14 mouse cellular contexts compared by ENCODE assay signal in genomic region chr11:60939487-60939886, GRCm38 (mm10). TPM values are rescaled to one million over a fixed set of nuclear protein-coding genes. Genes with fewer than 3 reads are reported as not detected.
DNase-seq lines count a peak whose midpoint lies in the region; ATAC-seq and TF ChIP-seq lines count a peak whose summit lies in the region.
"Had no signal": no experiment of that assay in that cellular context is flagged by ENCODE, and none has a peak within 500 bp of the region (broad histone marks: within the 10 kb centered on the region; RNA-seq: fewer than 3 reads in every experiment).

No protein-coding gene starts in this region.

- intact Hi-C loops in heart, postnatal 36 days (cut with DNase I) = loop anchor here (10.0 kb wide), 1 partner anchor 325 kb away; the partner anchor contains the start of gene Aldh3a2

- peak; percentile 47 to 48 for DNase-seq in cerebellum, postnatal 10 days
- DNase-seq in cerebellum, adult 9-11 months = no peak
- DNase-seq in lung, adult 18-20 months = peak; percentile 38 to 70
- no peak for DNase-seq in lung, adult 2 months
- peak; percentile 70 to 72 for DNase-seq in heart, adult 9 months (ENCODE audit: low spot score in 2 of 2)
- DNase-seq in heart, postnatal 36 days = peak; percentile 33 to 57
- DNase-seq in stomach, postnatal 0 days (ENCODE audit: low spot score) = no peak
- DNase-seq: cerebellum, postnatal 14 days; right cerebral cortex, postnatal 4 days; thymus, postnatal 14 days had no signal

- H3K27me3 ChIP-seq in stomach, postnatal 0 days (ENCODE audit: control insufficient read depth, insufficient read depth, low read length) = no peaks in the 10 kb centered on the region
- H3K27me3 ChIP-seq in hindbrain, embryonic 12.5 days = no peaks in the 10 kb centered on the region
- H3K27me3 ChIP-seq: CH12.LX had no signal

- no peak for TF ChIP-seq CTCF in lung, adult 2 months (IDR thresholded peaks at IDR 0.05; ENCODE audit: insufficient read depth, low read length)
- no peak for TF ChIP-seq CTCF in stomach, postnatal 0 days (IDR thresholded peaks at IDR 0.05; ENCODE audit: low read depth)

- H3K36me3 ChIP-seq in stomach, postnatal 0 days (ENCODE audit: control insufficient read depth, insufficient read depth, low read length) = peaks cover 18% of the 10 kb centered on the region; the same call in 1 of the 2 replicates
- H3K36me3 ChIP-seq in hindbrain, embryonic 12.5 days = peaks cover 24% of the 10 kb centered on the region

- H3K4me1 ChIP-seq in lung, adult 2 months (ENCODE audit: control insufficient read depth, insufficient read depth, low read length) = peaks cover 31% of the 10 kb centered on the region
- H3K4me1 ChIP-seq in stomach, postnatal 0 days (replicated peaks; ENCODE audit: control insufficient read depth, insufficient read depth) = peaks cover 5% of the 10 kb centered on the region
- peaks cover 16% of the 10 kb centered on the region for H3K4me1 ChIP-seq in hindbrain, embryonic 12.5 days

- no peak overlapping the region for H3K4me2 ChIP-seq in stomach, postnatal 0 days (replicated peaks; ENCODE audit: low read depth)
- H3K4me2 ChIP-seq in hindbrain, embryonic 12.5 days (replicated peaks) = no peak overlapping the region

- H3K9ac ChIP-seq in stomach, postnatal 0 days (ENCODE audit: low read length) = no peak overlapping the region
- no peak overlapping the region for H3K9ac ChIP-seq in hindbrain, embryonic 12.5 days

- no peak overlapping the region for H3K27ac ChIP-seq in stomach, postnatal 0 days (replicated peaks)
- no peak overlapping the region for H3K27ac ChIP-seq in hindbrain, embryonic 12.5 days

- no peak for ATAC-seq in stomach, postnatal 0 days (ENCODE audit: low FRiP score, low TSS enrichment)
- ATAC-seq in hindbrain, embryonic 12.5 days (ENCODE audit: low FRiP score) = no peak
- ATAC-seq: activated CD4-positive, CD25-positive, alpha-beta regulatory T cell, adult 4 months; forebrain, embryonic 14.5 days had no signal

- WGBS in lung, adult 2 months = 70% methylated on average over 3 of the region's 3 CpGs
- WGBS in stomach, postnatal 0 days = 84% methylated on average over 3 of the region's 3 CpGs
- WGBS in hindbrain, embryonic 12.5 days = 92% methylated on average over 3 of the region's 3 CpGs

- TF ChIP-seq EP300 in stomach, postnatal 0 days (optimal IDR thresholded peaks at IDR 0.05) = no peak

- H3K9me3 ChIP-seq in stomach, postnatal 0 days (ENCODE audit: control insufficient read depth, low read length) = no peaks in the 10 kb centered on the region
- H3K9me3 ChIP-seq in hindbrain, embryonic 12.5 days (replicated peaks) = no peaks in the 10 kb centered on the region

- TF ChIP-seq POLR2A in lung, adult 2 months (IDR thresholded peaks at IDR 0.05; ENCODE audit: borderline replicate concordance, extremely low read depth, low read depth, low read length) = no peak

- H3K4me3 ChIP-seq in lung, adult 2 months (replicated peaks; ENCODE audit: extremely low read depth, low read depth, low read length) = no peak overlapping the region
- H3K4me3 ChIP-seq in stomach, postnatal 0 days (ENCODE audit: low read depth, low read length) = no peak overlapping the region
- H3K4me3 ChIP-seq in hindbrain, embryonic 12.5 days = no peak overlapping the region

RNA-seq across cellular contexts. Expression of gene Map2k3, which starts 7.7 kb away (rescaled TPM):
- polyA plus RNA-seq in lung, adult 2 months (2012; rRNA removed) = 29.4 and 48.0 TPM in 2 replicates
- 10 to 100 TPM; 84.2 to 84.5 TPM for total RNA-seq in heart, postnatal 36 days (2021)
- 105 and 108 TPM in 2 replicates for polyA plus RNA-seq in stomach, postnatal 0 days (2015; fragmentation: Nextera tagmentation; extraction: Ambion mirVana)
- polyA plus RNA-seq in hindbrain, embryonic 12.5 days (2016; fragmentation: Nextera tagmentation; extraction: Ambion mirVana) = 49.9 and 51.0 TPM in 2 replicates

RNA-seq across cellular contexts. Expression of gene Natd1, which starts 24.9 kb away (rescaled TPM):
- 29.2 and 34.4 TPM in 2 replicates for polyA plus RNA-seq in lung, adult 2 months (2012; rRNA removed)
- 10 to 100 TPM; 15.5 to 16.0 TPM for total RNA-seq in heart, postnatal 36 days (2021)
- polyA plus RNA-seq in stomach, postnatal 0 days (2015; fragmentation: Nextera tagmentation; extraction: Ambion mirVana) = 6.7 and 8.3 TPM in 2 replicates
- polyA plus RNA-seq in hindbrain, embryonic 12.5 days (2016; fragmentation: Nextera tagmentation; extraction: Ambion mirVana) = 26.7 and 28.3 TPM in 2 replicates

Comparison
In these comparisons a context has a peak if more than half of its experiments do, and no peak if none do; other contexts are left out.
1. DNase-seq: peak in cerebellum, postnatal 10 days (2 of 2), lung, adult 18-20 months (2 of 2), heart, adult 9 months (2 of 2) and heart, postnatal 36 days (2 of 2); none in cerebellum, adult 9-11 months (single experiment), lung, adult 2 months (single experiment) and stomach, postnatal 0 days (single experiment).